Mouse (Mus musculus) kidney, embryonic 15.5 days (tissue): ENCODE results near the gene Mfsd4b5. TPM values are rescaled to one million over a fixed set of nuclear protein-coding genes. Genes with fewer than 3 reads are reported as not detected.

Experiments
- polyA plus RNA-seq: library from polyadenylated mRNA; unstranded; fragments of >200 nt; fragmentation: Nextera tagmentation; extraction: Ambion mirVana; gene quantifications from 2 replicates; pipeline ENCODE4 v1.2.1, GENCODE M21; 2015

The Mfsd4b5 gene
- polyA plus RNA-seq, 1 experiment from 2014 or later = 4.1 TPM

Other genes with a start within 250 kb of the Mfsd4b5 start
- gene Mfsd4b4, start 87.4 kb downstream of the Mfsd4b5 start, polyA plus RNA-seq = 5.6 and 5.7 TPM in 2 replicates
- gene Mfsd4b2, start 59.7 kb downstream of the Mfsd4b5 start, polyA plus RNA-seq = not detected in 2 replicates
- 1.5 and 1.9 TPM in 2 replicates for gene Mfsd4b3, start 26.5 kb downstream of the Mfsd4b5 start, polyA plus RNA-seq
- gene Mfsd4b1, start 38.6 kb upstream of the Mfsd4b5 start, polyA plus RNA-seq = 5.1 and 5.8 TPM in 2 replicates
- 12.5 and 12.7 TPM in 2 replicates for gene Slc16a10, start 155.6 kb upstream of the Mfsd4b5 start, polyA plus RNA-seq